Mouse (Mus musculus) C2C12 (cell line): ENCODE results near the gene Stk4. TPM values are rescaled to one million over a fixed set of nuclear protein-coding genes. Genes with fewer than 3 reads are reported as not detected.

Experiments used
- H3K27me3 ChIP-seq: one replicate; pipeline ENCODE4 v1.6.1; 2011; ENCODE audit not compliant: control insufficient read depth, insufficient read depth, insufficient read length
- H3K36me3 ChIP-seq: one replicate; pipeline ENCODE4 v1.6.1; 2011; ENCODE audit not compliant: control insufficient read depth, insufficient read depth
- H3K4me3 ChIP-seq: one replicate; pipeline ENCODE4 v1.5.1; 2011; ENCODE audit warnings: mild to moderate bottlenecking, control low read depth; ENCODE audit not compliant: poor library complexity, insufficient read depth, severe bottlenecking
- H3K79me2 ChIP-seq: one replicate; pipeline ENCODE4 v1.6.1; 2011; ENCODE audit not compliant: control insufficient read depth, insufficient read depth
- H3K79me3 ChIP-seq: one replicate; pipeline ENCODE4 v1.6.1; 2011; ENCODE audit warnings: low read depth, control low read depth
- H3ac ChIP-seq: one replicate; pipeline ENCODE3; 2011; ENCODE audit warnings: low read depth; ENCODE audit not compliant: control insufficient read depth, insufficient read length
- CEBPB ChIP-seq: IDR thresholded peaks from one replicate; pipeline ENCODE4 v1.6.1; 2011; ENCODE audit warnings: low read depth, mild to moderate bottlenecking, control low read depth, moderate library complexity
- CTCF ChIP-seq: IDR thresholded peaks from one replicate; pipeline ENCODE4 v1.5.1; 2011; ENCODE audit not compliant: control insufficient read depth, insufficient read depth, insufficient read length
- FOSL1 ChIP-seq: IDR thresholded peaks from one replicate; pipeline ENCODE4 v1.8.0; 2011; ENCODE audit warnings: mild to moderate bottlenecking, low read length; ENCODE audit not compliant: poor library complexity, insufficient read depth, severe bottlenecking
- MAX ChIP-seq: IDR thresholded peaks from one replicate; pipeline ENCODE4 v1.6.1; 2011; ENCODE audit warnings: mild to moderate bottlenecking, control low read depth
- MYOD1 ChIP-seq: IDR thresholded peaks from one replicate; pipeline ENCODE4 v1.6.1; 2011; ENCODE audit warnings: low read depth; ENCODE audit not compliant: control insufficient read depth, insufficient read length
- MYOG ChIP-seq: IDR thresholded peaks from one replicate; pipeline ENCODE4 v1.6.1; 2011; ENCODE audit not compliant: control insufficient read depth, insufficient read length; ENCODE audit errors: extremely low read depth
- USF1 ChIP-seq: IDR thresholded peaks from one replicate; pipeline ENCODE4 v1.6.1; 2011; ENCODE audit warnings: low read depth, mild to moderate bottlenecking, control low read depth, moderate library complexity
- polyA plus RNA-seq: library from polyadenylated mRNA; unstranded; fragments of >200 nt; fragmentation: generic; extraction: Trizol; gene quantifications from one replicate; pipeline ENCODE4 v1.2.1, GENCODE M21; 2012; ENCODE audit warnings: missing spikeins

The Stk4 gene
- polyA plus RNA-seq, 1 experiment = 9.5 TPM

GRCm38 (mm10) chr2:164108501-164108900 is 38.4 kb downstream of the Stk4 start:
- Histone ChIP-seq H3K79me3 (no peaks in the 10 kb centered on the region), H3K36me3 (peaks cover 58% of the 10 kb centered on the region), H3K27me3 (no peaks in the 10 kb centered on the region), H3ac (no peak overlapping the region), H3K4me3 (no peak overlapping the region), H3K79me2 (no peaks in the 10 kb centered on the region)
- TF ChIP-seq CTCF (no peak), FOSL1 (no peak), MYOG (no peak), USF1 (no peak), MYOD1 (no peak), MAX (no peak), CEBPB (no peak)

- Histone ChIP-seq H3K27me3 (no peaks in the 10 kb centered on the region), H3K79me2 (no peaks in the 10 kb centered on the region), H3ac (no peak overlapping the region), H3K4me3 (no peak overlapping the region), H3K79me3 (no peaks in the 10 kb centered on the region), H3K36me3 (peaks cover 36% of the 10 kb centered on the region)
- TF ChIP-seq CEBPB (no peak), FOSL1 (no peak), MAX (no peak), CTCF (no peak), MYOG (no peak), MYOD1 (no peak), USF1 (no peak)
Measured at GRCm38 (mm10) chr2:164111546-164111945, 41.4 kb downstream of the Stk4 start.

- Histone ChIP-seq H3K27me3 (no peaks in the 10 kb centered on the region), H3ac (no peak overlapping the region), H3K79me2 (no peaks in the 10 kb centered on the region), H3K36me3 (peaks cover 30% of the 10 kb centered on the region), H3K4me3 (no peak overlapping the region), H3K79me3 (no peaks in the 10 kb centered on the region)
- TF ChIP-seq FOSL1 (no peak), USF1 (no peak), MYOG (no peak), MYOD1 (no peak), CEBPB (no peak), MAX (no peak), CTCF (no peak)
Measured at GRCm38 (mm10) chr2:164114051-164114450, 43.9 kb downstream of the Stk4 start.

GRCm38 (mm10) chr2:164115531-164115930 is 45.4 kb downstream of the Stk4 start:
- H3K4me3 ChIP-seq = no peak overlapping the region
- H3K79me3 ChIP-seq = no peaks in the 10 kb centered on the region
- H3K27me3 ChIP-seq = no peaks in the 10 kb centered on the region
- peaks cover 38% of the 10 kb centered on the region for H3K36me3 ChIP-seq
- no peak overlapping the region for H3ac ChIP-seq
- no peak for TF ChIP-seq MAX
- TF ChIP-seq CEBPB = no peak
- no peak for TF ChIP-seq MYOG
- TF ChIP-seq CTCF = no peak
- no peak for TF ChIP-seq FOSL1
- TF ChIP-seq USF1 = no peak
- no peak for TF ChIP-seq MYOD1
- H3K79me2 ChIP-seq = no peaks in the 10 kb centered on the region

- peaks cover 34% of the 10 kb centered on the region for H3K36me3 ChIP-seq
- no peaks in the 10 kb centered on the region for H3K27me3 ChIP-seq
- H3ac ChIP-seq = no peak overlapping the region
- H3K79me3 ChIP-seq = no peaks in the 10 kb centered on the region
- H3K4me3 ChIP-seq = no peak overlapping the region
- TF ChIP-seq MYOD1 (no peak), CEBPB (no peak), MYOG (no peak), FOSL1 (no peak), CTCF (no peak), USF1 (no peak), MAX (no peak)
- H3K79me2 ChIP-seq = no peaks in the 10 kb centered on the region
Measured at GRCm38 (mm10) chr2:164119503-164119902, 49.4 kb downstream of the Stk4 start.

- no peak overlapping the region for H3ac ChIP-seq
- H3K27me3 ChIP-seq = no peaks in the 10 kb centered on the region
- H3K79me2 ChIP-seq = no peaks in the 10 kb centered on the region
- H3K79me3 ChIP-seq = no peaks in the 10 kb centered on the region
- H3K4me3 ChIP-seq = no peak overlapping the region
- TF ChIP-seq USF1 (no peak), MYOD1 (no peak), FOSL1 (no peak), CEBPB (no peak), MAX (no peak), MYOG (no peak), CTCF (no peak)
- peaks cover 25% of the 10 kb centered on the region for H3K36me3 ChIP-seq
Measured at GRCm38 (mm10) chr2:164123169-164123766, 53.1 kb downstream of the Stk4 start.
